Mouse (Mus musculus) megakaryocyte-erythroid progenitor cell, adult 5 weeks (primary cell): Measurements from ENCODE around the gene Dcaf15. TPM values are rescaled to one million over a fixed set of nuclear protein-coding genes. Genes with fewer than 3 reads are reported as not detected.

Experiments used
- polyA plus RNA-seq: library from polyadenylated mRNA; stranded (reverse); fragments of >175 nt; gene quantifications from 2 replicates; pipeline ENCODE4 v1.2.3, GENCODE M21; 2012

Gene Dcaf15
- 52.7 and 58.9 TPM in 2 replicates for polyA plus RNA-seq

DNA sequence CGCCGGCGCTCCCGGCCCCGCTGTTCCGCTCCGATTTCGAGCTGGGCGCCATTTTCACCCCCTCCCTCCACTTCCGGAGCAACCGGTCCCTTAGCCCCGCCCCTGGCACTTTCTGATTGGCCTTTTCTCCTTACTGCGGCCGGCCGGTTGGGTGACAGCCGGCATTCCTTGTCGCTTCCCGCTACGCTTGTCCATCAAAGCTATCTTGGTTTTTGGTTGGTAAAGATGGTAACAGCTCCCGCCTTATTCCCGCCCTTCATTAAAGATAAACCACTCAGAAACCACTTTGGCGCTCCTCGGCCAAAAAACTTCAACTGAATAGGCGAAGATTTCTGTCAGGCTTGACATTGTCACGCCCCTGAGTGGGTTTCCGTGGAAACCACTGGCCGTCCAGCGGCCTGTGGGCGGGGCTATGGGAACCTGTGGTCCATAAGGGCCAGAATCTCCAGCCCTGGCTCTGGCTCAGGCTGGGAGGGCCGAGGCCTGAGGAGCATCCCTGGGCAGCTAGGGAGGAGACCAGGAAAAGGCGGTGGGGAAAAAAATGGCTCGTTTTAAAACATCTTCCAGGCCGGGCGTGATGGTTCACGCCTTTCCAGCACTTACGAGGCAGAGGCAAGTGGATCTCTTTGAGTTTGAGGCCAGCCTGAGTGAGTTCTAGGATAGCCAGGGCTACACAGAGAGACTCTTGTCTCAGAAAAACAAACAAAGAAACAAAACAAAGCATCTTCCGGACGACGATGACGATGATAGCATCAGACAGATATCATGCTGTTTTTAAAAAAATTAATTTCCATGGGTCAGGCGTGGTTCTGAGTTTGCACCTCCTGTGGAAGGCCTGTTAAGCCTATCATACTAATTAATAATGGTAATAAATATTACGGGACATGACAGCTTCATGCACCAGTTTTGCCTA is at the start of gene Dcaf15:
TSS of gene Dcaf15 (minus strand) at position 72 of the 913 bp plus-strand sequence.

DNA sequence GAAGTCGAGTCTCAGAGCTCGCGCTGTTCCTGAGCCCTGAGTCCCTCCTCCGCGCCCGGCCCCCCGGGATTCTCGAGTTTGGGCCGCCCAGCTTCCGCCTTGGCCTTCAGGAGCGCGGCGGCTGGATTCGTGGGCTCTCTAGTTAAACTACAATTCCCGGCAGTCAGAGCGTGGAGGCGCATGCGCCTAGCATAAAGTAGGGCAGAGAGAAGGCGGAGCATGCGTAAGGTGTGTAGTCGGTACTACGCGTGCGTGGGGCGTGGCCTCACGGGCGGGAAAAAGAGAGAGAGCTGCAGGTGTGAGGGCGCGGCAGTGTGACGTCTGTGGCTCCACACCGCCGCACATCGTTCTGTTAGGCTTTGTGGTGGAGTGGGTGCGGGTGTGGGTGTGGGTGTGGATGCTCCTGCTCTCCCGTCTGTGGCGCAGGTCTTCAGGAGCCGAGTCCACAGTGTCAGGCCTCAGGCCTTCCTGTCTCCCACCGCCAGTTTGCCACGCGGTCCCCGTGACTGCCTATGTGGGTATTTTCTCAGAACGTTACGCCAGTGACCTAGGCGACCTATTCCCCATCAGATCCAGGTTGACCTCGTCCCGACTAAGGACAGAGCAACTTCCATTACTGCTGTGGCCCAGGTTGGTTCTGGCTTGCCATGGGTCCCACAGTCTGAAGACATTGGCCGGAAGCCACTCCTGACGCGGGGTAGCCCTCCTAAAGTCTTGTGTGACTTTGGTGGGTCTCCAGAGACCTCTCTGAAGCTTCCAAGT is 43.4 kb upstream of the Dcaf15 start, which contains the start of the genes Cc2d1a and 4930432K21Rik:
TSS of gene Cc2d1a (minus strand) at position 168 of the 762 bp plus-strand sequence.
TSS of gene 4930432K21Rik (plus strand) at position 257 of the 762 bp plus-strand sequence.

DNA sequence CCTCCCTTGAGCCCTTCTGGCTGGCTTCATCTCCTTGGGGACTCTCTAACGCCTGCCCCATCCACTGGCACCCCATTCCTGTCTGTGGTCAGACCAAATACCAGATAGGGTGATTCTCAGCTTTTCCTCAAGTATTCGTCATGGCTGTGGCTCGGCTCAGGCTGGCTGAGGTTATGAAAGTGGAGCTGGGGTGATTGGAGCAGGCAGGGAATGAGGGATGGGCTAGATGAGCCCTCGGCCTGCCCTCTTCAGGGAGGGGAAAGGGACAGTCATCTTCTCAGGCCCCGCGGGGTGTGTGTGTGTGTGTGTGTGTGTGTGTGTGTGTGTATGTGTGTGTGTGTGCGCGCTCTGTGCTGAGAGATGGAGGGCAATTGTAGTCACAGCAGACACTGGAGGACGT is 21.1 kb upstream of the Dcaf15 start, which contains the start of gene Podnl1:
TSS of gene Podnl1 (plus strand) at position 334 of the 400 bp plus-strand sequence.

DNA sequence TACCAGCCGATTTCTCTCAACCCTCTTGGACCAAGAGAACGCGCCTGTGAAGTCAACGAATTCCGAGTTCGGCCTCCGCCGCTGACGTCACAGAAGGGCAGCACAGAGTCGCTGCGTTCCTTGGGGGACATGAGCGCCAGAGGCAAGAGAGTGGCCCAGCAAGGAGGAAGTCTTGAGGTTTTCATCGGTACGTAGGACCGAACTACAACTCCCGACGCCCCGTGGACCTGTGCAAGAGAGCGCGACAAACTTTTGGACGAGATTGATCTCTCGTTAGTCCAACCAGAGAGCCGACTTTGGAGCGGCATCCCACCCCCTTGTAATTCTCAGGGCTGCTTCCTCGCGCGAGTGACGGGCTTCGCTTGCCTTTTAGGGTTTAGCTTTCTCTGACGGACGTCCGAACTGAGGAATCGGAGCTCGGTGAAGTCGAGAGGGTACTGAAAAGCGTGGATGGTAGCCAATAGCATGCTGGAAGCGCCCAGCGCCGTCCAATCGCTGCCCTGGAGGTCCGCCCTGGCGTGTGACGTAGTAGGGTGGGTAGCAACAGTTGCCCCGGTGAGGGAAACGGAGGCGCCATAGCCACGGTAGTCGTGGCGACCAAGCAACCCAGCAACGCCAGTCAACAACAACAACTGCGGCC is 38.2 kb downstream of the Dcaf15 start, which contains the start of gene Rfx1:
TSS of gene Rfx1 (plus strand) at position 544 of the 640 bp plus-strand sequence.

DNA sequence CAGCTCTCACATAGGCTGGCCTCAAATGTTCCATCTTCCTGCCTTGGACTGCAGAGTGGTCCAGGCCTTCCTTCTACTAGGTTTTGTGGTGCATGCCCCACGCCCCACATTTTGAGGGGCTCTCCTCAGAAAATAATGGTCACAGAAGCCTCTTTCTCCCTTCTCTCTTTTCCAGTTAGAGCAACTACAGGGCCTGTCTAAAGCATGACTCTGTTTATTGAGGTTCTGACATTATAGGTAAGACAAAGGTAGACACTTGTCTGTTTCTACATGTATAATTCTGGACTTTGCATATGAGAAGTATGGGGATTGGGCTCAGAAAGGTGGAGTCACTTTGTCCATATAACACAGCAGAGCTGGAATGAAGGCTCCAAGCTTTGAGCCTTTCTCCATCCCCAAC is 39.5 kb downstream of the Dcaf15 start, which contains the start of gene Gm10643:
TSS of gene Gm10643 (minus strand) at position 101 of the 400 bp plus-strand sequence.

Other genes starting within 250 kb of the Dcaf15 start
- 12.8 and 26.7 TPM in 2 replicates for gene Adgrl1, start 204.7 kb downstream of the Dcaf15 start, polyA plus RNA-seq
- gene Gm10644, start 149.6 kb downstream of the Dcaf15 start, polyA plus RNA-seq = 0.03 TPM in 1 of 2 replicates, not detected in the other
- 177 and 220 TPM in 2 replicates for gene Asf1b, start 149.3 kb downstream of the Dcaf15 start, polyA plus RNA-seq
- gene Prkaca, start 131.8 kb downstream of the Dcaf15 start, polyA plus RNA-seq = 21.8 and 27.0 TPM in 2 replicates
- gene Samd1, start 107.1 kb downstream of the Dcaf15 start, polyA plus RNA-seq = 183 and 218 TPM in 2 replicates
- gene 1700067K01Rik, start 103.3 kb downstream of the Dcaf15 start, polyA plus RNA-seq = 0.54 and 0.89 TPM in 2 replicates
- gene 2210011C24Rik, start 92.6 kb downstream of the Dcaf15 start, polyA plus RNA-seq = 0.04 and 0.16 TPM in 2 replicates
- 0.11 and 0.31 TPM in 2 replicates for gene Palm3, start 83.3 kb downstream of the Dcaf15 start, polyA plus RNA-seq
- 6.6 and 10.7 TPM in 2 replicates for gene Il27ra, start 62.2 kb downstream of the Dcaf15 start, polyA plus RNA-seq
- gene Rln3, start 59.8 kb downstream of the Dcaf15 start, polyA plus RNA-seq = 0.18 TPM in 1 of 2 replicates, not detected in the other
- 0.06 and 0.25 TPM in 2 replicates for gene Gm10643, start 39.6 kb downstream of the Dcaf15 start, polyA plus RNA-seq
- gene Rfx1, start 37.9 kb downstream of the Dcaf15 start, polyA plus RNA-seq = 44.9 and 58.5 TPM in 2 replicates
- gene Podnl1, start 21.2 kb upstream of the Dcaf15 start, polyA plus RNA-seq = 0.76 and 1.00 TPM in 2 replicates
- gene Cc2d1a, start 43.2 kb upstream of the Dcaf15 start, polyA plus RNA-seq = 33.0 and 37.0 TPM in 2 replicates
- gene 4930432K21Rik, start 43.3 kb upstream of the Dcaf15 start, polyA plus RNA-seq = 0.84 and 1.5 TPM in 2 replicates
- 6.1 and 12.7 TPM in 2 replicates for gene Nanos3, start 80.4 kb upstream of the Dcaf15 start, polyA plus RNA-seq
- 29.6 and 37.8 TPM in 2 replicates for gene Zswim4, start 132.3 kb upstream of the Dcaf15 start, polyA plus RNA-seq
- gene D8Ertd738e, start 145.0 kb upstream of the Dcaf15 start, polyA plus RNA-seq = 250 and 284 TPM in 2 replicates
- 122 and 142 TPM in 2 replicates for gene Mri1, start 152.6 kb upstream of the Dcaf15 start, polyA plus RNA-seq
- 10.8 and 14.5 TPM in 2 replicates for gene Ccdc130, start 165.6 kb upstream of the Dcaf15 start, polyA plus RNA-seq